Mouse (Mus musculus): ENCODE results near the gene Rsph3b. TPM values are rescaled to one million over a fixed set of nuclear protein-coding genes. Genes with fewer than 3 reads are reported as not detected.

Rsph3b gene
- polyA plus RNA-seq, 1 experiment from 2014 or later, result 44.9 TPM

DNA sequence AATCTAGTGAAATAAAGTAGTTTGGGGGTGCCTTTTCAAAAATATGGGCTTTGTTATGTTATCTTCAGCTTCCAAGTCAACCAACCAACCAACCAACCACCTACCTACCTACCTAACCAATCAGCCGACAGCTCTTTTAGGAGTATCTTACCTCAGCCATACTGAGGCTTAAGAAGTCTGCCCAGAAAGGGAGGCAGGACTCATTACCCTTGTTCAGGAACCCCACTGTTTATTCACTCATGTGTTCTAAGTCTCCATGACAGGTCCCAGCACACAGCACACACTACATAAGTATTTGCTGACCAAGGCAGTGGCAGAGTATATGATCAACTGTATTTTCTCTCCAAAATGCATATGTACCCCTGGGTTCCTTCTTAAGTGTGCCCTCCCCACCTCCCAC, 64.0 kb downstream of the Rsph3b start:
- Histone ChIP-seq H3K27ac (replicated peaks) (no peak overlapping the region), H3K4me2 (replicated peaks) (no peak overlapping the region), H3K4me1 (peaks cover 7% of the 10 kb centered on the region), H3K4me3 (no peak overlapping the region), H3K27me3 (no peaks in the 10 kb centered on the region), H3K36me3 (no peaks in the 10 kb centered on the region), H3K9ac (replicated peaks) (no peak overlapping the region), H3K9me3 (no peaks in the 10 kb centered on the region)
- no peak for ATAC-seq (ENCODE audit: low FRiP score, low read depth)
- WGBS, result 85% methylated on average over 1 of the region's 1 CpGs

DNA sequence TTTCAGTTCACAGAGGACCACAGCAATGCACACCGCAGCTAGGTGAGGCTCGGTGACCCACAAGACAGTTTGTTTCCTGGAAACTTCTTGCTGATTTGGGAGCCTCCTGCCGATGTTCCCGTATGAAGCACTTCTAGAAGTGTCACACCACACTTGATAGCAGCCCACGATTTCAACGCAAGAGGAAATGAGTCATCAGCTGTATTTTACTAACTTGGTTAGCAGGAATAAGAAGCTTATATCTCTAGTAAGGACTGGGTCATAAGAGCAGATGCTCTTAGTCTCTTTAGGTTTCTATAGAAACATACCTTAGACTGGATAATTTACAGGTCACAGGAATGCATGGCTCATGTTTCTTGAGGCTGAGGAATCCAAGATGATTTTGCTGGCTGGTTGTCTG, 67.2 kb downstream of the Rsph3b start:
- Histone ChIP-seq H3K36me3 (no peaks in the 10 kb centered on the region), H3K9me3 (no peaks in the 10 kb centered on the region), H3K27ac (replicated peaks) (no peak overlapping the region), H3K27me3 (no peaks in the 10 kb centered on the region), H3K4me2 (replicated peaks) (no peak overlapping the region), H3K9ac (replicated peaks) (no peak overlapping the region), H3K4me3 (no peak overlapping the region), H3K4me1 (peaks cover 7% of the 10 kb centered on the region)
- no peak for ATAC-seq (ENCODE audit: low FRiP score, low read depth)
- WGBS, result 92% methylated on average over 6 of the region's 6 CpGs

DNA sequence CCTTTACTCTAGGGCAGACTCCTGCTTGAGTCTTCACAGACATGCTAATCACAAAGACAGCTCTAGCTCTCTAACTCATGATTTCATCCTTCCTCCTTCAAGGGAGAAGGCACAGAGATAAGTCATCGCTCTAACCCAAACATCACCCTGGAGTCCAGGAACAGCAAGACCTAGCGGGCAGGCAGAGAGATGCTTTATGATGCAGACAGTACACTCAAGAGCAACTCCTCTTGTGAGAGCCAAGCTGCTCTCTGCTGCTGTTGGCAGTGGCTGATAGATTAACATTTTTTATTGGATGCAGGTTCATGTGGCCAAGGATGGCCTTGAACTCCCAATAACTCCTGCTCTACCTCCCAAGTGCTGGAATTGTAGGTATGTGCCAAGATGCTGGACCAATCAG, 77.1 kb downstream of the Rsph3b start:
- no peak for ATAC-seq (ENCODE audit: low FRiP score, low read depth)
- H3K27me3 ChIP-seq, result peaks cover 18% of the 10 kb centered on the region
- no peaks in the 10 kb centered on the region for H3K4me1 ChIP-seq
- H3K36me3 ChIP-seq, result no peaks in the 10 kb centered on the region
- no peak overlapping the region for H3K4me2 ChIP-seq (replicated peaks)
- 92% methylated on average over 2 of the region's 2 CpGs for WGBS
- no peak overlapping the region for H3K27ac ChIP-seq (replicated peaks)
- H3K9ac ChIP-seq (replicated peaks), result no peak overlapping the region
- no peak overlapping the region for H3K4me3 ChIP-seq
- peaks cover 10% of the 10 kb centered on the region; the same call in 1 of the 2 replicates for H3K9me3 ChIP-seq

DNA sequence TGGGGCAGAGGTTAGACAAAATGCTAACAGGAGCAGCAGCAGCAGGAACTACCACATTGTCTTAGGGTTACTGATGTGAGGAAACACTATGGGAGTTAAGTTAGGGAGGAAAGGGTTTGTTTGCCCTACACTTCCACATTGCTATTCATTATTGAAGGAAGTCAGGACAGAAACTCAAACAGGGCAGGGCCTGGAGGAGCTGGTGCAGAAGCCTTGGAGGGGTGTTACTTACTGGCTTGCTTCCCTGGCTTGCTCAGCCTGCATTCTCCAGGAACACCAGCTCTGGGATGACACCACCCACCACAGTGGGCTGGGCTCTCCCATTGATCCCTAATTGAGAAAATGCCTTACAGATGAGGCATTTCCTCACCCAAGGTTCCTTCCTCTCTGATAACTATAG, 79.7 kb downstream of the Rsph3b start:
- H3K4me2 ChIP-seq (replicated peaks), result no peak overlapping the region
- no peak overlapping the region for H3K4me3 ChIP-seq
- no peak overlapping the region for H3K27ac ChIP-seq (replicated peaks)
- peaks cover 39% of the 10 kb centered on the region for H3K27me3 ChIP-seq
- no peak for ATAC-seq (ENCODE audit: low FRiP score, low read depth)
- H3K36me3 ChIP-seq, result no peaks in the 10 kb centered on the region
- peaks cover 7% of the 10 kb centered on the region for H3K4me1 ChIP-seq
- H3K9me3 ChIP-seq, result peaks cover 6% of the 10 kb centered on the region; the same call in 1 of the 2 replicates
- no peak overlapping the region for H3K9ac ChIP-seq (replicated peaks)

DNA sequence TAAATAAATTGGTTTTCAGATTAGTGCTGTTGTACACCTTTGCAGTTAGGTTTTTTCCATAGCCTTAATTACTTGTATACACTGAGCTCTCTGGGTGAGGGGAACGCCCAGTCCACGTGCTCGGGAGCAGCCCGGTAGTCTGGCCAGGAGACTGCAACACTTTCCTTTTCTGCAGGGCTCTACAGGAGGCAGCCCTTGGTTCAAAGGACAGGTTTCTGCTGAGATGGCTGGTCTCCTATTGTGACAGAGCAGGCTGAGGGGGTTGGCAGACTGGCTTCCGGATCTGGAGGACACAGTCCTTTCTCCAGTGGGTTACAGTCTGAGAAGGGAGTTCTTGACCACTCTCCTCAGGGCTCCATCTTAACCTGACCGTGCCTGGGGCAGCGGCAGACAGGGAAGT, 80.7 kb downstream of the Rsph3b start:
- Histone ChIP-seq H3K4me1 (peaks cover 7% of the 10 kb centered on the region), H3K9me3 (no peaks in the 10 kb centered on the region), H3K27me3 (peaks cover 50% of the 10 kb centered on the region), H3K36me3 (no peaks in the 10 kb centered on the region), H3K27ac (replicated peaks) (no peak overlapping the region), H3K9ac (replicated peaks) (no peak overlapping the region), H3K4me2 (replicated peaks) (no peak overlapping the region), H3K4me3 (no peak overlapping the region)
- 27% methylated on average over 7 of the region's 7 CpGs for WGBS
- no peak for ATAC-seq (ENCODE audit: low FRiP score, low read depth)

DNA sequence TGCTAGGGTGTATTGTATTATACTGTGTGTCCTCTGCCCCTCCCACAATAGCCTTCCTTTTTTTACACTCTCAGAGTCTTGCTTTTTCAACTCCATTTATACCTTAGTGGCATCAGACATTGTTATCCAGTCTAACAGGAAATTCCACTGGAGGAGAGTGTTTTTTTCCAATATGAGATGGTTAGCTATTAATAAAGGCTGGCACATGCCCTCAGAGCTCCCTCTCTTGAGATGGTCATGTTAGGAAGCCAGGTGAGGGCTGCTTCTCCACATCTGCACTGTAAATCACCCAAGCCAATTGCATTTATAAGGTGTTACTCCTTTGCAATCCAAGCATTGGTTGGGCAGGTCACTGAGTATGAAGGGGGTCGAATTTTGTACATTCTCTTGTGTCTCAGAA, 81.9 kb downstream of the Rsph3b start:
- Histone ChIP-seq H3K27ac (replicated peaks) (no peak overlapping the region), H3K4me3 (no peak overlapping the region), H3K4me2 (replicated peaks) (no peak overlapping the region), H3K27me3 (peaks cover 53% of the 10 kb centered on the region), H3K9me3 (no peaks in the 10 kb centered on the region), H3K36me3 (no peaks in the 10 kb centered on the region), H3K4me1 (peaks cover 16% of the 10 kb centered on the region), H3K9ac (replicated peaks) (no peak overlapping the region)
- no peak for ATAC-seq (ENCODE audit: low FRiP score, low read depth)
- WGBS, result 72% methylated on average over 1 of the region's 1 CpGs

DNA sequence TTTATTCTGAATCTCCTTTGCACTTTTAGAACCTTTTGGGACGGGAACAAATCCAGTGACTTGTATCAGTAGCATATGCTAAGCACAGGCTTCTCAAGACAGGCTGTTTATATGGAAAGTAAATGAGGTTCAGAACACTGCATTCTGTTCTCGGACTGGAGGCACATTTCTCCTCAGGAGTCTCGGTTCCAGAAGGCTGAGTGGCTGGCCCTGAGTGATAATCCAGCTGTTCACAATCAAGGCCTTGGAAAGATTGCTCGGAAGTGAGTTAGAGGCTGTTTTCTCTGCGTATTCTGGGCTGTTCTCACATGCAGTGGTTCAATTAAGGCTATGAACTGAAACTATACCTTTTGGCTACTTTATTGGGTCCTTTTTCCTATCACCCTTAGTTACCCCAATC, 82.9 kb downstream of the Rsph3b start:
- no peak overlapping the region for H3K4me2 ChIP-seq (replicated peaks)
- peaks cover 26% of the 10 kb centered on the region for H3K4me1 ChIP-seq
- no peak overlapping the region for H3K27ac ChIP-seq (replicated peaks)
- H3K4me3 ChIP-seq, result no peak overlapping the region
- H3K9ac ChIP-seq (replicated peaks), result no peak overlapping the region
- H3K27me3 ChIP-seq, result peaks cover 53% of the 10 kb centered on the region
- 74% methylated on average over 5 of the region's 5 CpGs for WGBS
- no peak for ATAC-seq (ENCODE audit: low FRiP score, low read depth)
- H3K9me3 ChIP-seq, result no peaks in the 10 kb centered on the region
- H3K36me3 ChIP-seq, result no peaks in the 10 kb centered on the region

DNA sequence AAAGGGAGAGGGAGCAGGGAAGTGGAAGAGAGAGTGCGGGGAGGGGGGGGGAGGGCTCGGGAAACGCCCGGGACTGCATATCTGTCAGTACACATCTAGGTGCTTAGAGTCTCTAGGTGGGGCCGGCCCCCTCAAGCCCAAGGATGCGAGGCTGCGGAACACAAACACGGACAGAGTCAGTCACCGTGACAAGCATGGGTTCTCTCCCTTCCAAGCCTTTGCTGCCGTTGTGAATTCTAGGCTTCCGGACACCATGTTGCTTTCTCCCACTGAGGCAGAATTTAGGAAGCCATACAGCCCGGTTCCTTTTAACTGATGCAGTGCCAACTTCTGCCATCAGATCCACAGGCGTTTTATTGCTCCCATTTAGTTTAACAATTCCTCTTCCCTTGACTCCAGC, 83.6 kb downstream of the Rsph3b start:
- WGBS, result 30% methylated on average over 13 of the region's 13 CpGs
- Histone ChIP-seq H3K27ac (replicated peaks) (no peak overlapping the region), H3K4me2 (replicated peaks) (no peak overlapping the region), H3K4me1 (peaks cover 34% of the 10 kb centered on the region), H3K4me3 (no peak overlapping the region), H3K36me3 (no peaks in the 10 kb centered on the region), H3K9me3 (no peaks in the 10 kb centered on the region), H3K9ac (replicated peaks) (no peak overlapping the region), H3K27me3 (peaks cover 53% of the 10 kb centered on the region)
- no peak for ATAC-seq (ENCODE audit: low FRiP score, low read depth)

DNA sequence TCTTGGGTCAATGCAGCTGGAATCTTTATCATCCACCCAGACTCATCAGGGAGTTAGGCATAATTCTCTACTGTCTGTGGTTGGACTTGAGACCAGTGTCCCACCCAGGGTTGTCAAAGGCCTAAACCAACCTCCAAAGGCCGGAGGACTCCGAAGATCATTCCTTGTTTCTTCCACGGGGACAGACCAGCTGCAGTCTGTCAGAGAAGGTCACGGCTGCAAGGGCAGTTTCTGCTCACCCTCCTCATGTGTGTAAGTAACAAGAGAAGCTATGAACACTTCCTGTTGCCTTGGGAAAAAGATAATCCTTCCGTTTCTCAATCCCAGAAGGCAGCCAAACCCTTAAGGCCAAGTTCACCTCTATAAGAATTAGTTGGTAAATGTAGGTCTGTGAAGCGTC, 85.0 kb downstream of the Rsph3b start:
- 91% methylated on average over 6 of the region's 6 CpGs for WGBS
- peaks cover 39% of the 10 kb centered on the region for H3K4me1 ChIP-seq

DNA sequence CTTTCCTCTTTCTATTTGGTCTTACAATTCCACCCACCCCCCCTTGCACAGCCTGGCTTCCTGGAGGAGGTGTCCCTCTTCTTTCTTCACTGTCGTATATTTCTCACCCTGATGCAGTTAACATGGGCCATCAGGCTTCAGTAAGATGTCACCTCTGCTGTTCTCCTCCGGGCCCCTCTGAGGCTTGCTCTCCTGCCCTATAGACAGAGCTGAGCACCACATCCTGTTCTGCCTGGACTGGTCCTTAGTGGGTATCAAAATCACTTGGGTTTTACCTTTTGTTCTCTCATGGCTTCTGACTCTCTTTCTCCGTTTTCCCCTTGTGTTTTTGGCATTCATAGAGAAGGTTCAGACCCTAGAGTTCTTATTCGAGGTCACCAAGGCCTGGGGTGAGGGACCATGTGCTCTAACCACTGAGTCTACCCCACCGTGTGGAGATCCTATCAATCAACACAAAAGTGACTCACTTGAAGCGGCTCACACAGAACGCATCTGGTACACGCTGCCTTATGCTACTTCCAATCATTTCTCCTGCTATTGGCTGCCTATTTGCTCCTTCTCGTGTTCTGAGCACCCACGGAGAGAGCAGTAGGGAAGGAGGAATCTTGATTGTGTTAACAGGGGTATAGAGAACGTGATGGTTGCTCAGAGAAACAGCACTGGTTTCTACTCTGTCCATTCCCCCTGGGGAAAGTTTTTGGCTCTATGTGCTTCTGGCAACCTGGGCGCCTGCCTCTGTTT, 86.3 kb downstream of the Rsph3b start:
- H3K4me3 ChIP-seq, result no peak overlapping the region
- H3K27me3 ChIP-seq, result peaks cover 40% of the 10 kb centered on the region
- no peak for ATAC-seq (ENCODE audit: low FRiP score, low read depth)
- peak overlapping the region; percentile 47 for H3K4me2 ChIP-seq (replicated peaks)
- H3K9ac ChIP-seq (replicated peaks), result no peak overlapping the region
- no peaks in the 10 kb centered on the region for H3K36me3 ChIP-seq
- 50% methylated on average over 12 of the region's 12 CpGs for WGBS
- peaks cover 39% of the 10 kb centered on the region for H3K4me1 ChIP-seq
- H3K9me3 ChIP-seq, result no peaks in the 10 kb centered on the region
- peak overlapping the region; percentile 86 for H3K27ac ChIP-seq (replicated peaks)

More for the DNA sequence above, 85.0 kb downstream of the Rsph3b start:
- H3K9ac ChIP-seq (replicated peaks), result no peak overlapping the region
- no peaks in the 10 kb centered on the region for H3K9me3 ChIP-seq
- H3K36me3 ChIP-seq, result no peaks in the 10 kb centered on the region
- no peak for ATAC-seq (ENCODE audit: low FRiP score, low read depth)
- H3K4me2 ChIP-seq (replicated peaks), result no peak overlapping the region
- peaks cover 48% of the 10 kb centered on the region for H3K27me3 ChIP-seq
- no peak overlapping the region for H3K4me3 ChIP-seq
- H3K27ac ChIP-seq (replicated peaks), result no peak overlapping the region

DNA sequence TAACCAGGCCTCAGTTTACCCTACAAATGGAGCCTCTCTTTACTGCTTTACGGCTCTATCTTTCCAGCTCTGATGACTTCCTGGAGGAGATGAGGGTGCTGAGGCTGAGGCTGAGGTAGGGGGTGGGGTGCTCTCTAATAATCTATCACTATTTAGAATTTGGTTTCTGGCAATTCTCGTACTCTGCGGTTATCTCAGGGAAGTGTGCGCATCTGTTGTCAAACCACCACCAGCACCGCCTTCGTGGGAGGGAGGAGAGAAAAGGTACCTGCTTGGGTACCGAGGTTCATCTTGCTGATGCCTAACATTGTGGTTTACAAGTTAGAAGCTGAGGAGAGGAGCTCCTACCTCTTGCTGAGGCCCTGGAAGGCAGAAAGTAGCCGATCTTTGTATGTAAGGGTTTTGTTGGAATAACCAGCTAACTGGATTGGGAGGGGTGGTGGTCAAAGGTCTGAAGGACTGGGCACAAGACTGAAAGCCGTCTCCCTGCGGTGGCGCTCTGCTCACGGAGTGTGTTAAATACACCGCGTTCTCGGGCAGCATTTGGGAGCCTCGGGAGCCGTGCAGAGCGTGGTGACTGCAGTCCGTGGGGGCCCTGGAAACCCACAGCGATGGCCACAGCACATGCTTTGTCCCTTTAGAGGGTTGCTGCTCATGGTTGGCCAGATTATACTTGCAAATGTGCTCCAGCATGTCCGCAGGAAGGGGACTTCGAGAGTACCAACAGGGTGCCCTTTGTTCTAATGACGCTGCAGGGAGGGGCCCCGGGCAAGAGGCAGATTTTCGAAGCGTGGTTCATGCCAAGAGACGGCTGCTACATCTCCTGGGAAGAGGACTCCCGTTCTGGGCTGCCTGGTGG, 87.1 kb downstream of the Rsph3b start:
- ATAC-seq (ENCODE audit: low FRiP score, low read depth), result peak; percentile 88
- 2% methylated on average over 28 of the region's 28 CpGs for whole genome bisulfite sequencing
- Histone ChIP-seq H3K4me1 (peaks cover 39% of the 10 kb centered on the region), H3K9me3 (no peaks in the 10 kb centered on the region), H3K9ac (replicated peaks) (no peak overlapping the region), H3K4me2 (replicated peaks) (peak overlapping the region; percentile 47), H3K27me3 (peaks cover 35% of the 10 kb centered on the region), H3K27ac (replicated peaks) (peak overlapping the region; percentile 86), H3K4me3 (0 out of 2 replicates have a peak overlapping the region, but pooled peaks have one; percentile 18), H3K36me3 (no peaks in the 10 kb centered on the region)

DNA sequence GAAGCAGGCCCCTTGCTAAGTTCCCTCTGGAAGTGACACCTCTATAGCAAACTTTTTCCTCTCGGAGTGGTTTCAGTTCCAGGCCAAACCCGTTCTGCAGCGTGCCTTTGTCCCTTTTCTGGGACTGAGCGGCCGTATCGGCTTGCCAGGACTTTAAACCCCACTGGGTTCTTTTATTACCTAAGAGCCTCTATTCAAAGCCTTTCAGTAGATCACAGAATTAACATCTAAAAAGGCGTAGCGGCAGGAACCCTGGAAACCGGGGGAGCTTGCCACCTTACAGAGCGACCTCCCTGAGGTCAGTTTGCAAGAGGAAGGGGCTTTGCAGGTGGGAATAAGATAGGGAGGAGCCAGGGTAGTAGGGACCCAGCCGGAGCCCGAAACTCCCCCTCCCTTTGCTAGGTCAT, 88.0 kb downstream of the Rsph3b start:
- peaks cover 39% of the 10 kb centered on the region for H3K4me1 ChIP-seq
- H3K27ac ChIP-seq (replicated peaks), result peak overlapping the region; percentile 86
- 0 out of 2 replicates have a peak overlapping the region, but pooled peaks have one; percentile 15 for H3K9ac ChIP-seq (replicated peaks)
- H3K9me3 ChIP-seq, result no peaks in the 10 kb centered on the region
- H3K4me3 ChIP-seq, result no peak overlapping the region
- peak overlapping the region; percentile 28 for H3K4me2 ChIP-seq (replicated peaks)
- no peaks in the 10 kb centered on the region for H3K36me3 ChIP-seq
- peaks cover 29% of the 10 kb centered on the region for H3K27me3 ChIP-seq
- ATAC-seq (ENCODE audit: low FRiP score, low read depth), result peak; percentile 41; the same call in 1 of the 2 replicates
- WGBS, result 3% methylated on average over 12 of the region's 12 CpGs

Data from midbrain, embryonic 12.5 days (tissue).